Mouse (Mus musculus): Measurements from ENCODE around the gene Capn2. TPM values are rescaled to one million over a fixed set of nuclear protein-coding genes. Genes with fewer than 3 reads are reported as not detected.

The Capn2 gene
- total and polyA plus RNA-seq, 2 experiments from 2014 or later = 62.6 to 71.2 TPM

DNA sequence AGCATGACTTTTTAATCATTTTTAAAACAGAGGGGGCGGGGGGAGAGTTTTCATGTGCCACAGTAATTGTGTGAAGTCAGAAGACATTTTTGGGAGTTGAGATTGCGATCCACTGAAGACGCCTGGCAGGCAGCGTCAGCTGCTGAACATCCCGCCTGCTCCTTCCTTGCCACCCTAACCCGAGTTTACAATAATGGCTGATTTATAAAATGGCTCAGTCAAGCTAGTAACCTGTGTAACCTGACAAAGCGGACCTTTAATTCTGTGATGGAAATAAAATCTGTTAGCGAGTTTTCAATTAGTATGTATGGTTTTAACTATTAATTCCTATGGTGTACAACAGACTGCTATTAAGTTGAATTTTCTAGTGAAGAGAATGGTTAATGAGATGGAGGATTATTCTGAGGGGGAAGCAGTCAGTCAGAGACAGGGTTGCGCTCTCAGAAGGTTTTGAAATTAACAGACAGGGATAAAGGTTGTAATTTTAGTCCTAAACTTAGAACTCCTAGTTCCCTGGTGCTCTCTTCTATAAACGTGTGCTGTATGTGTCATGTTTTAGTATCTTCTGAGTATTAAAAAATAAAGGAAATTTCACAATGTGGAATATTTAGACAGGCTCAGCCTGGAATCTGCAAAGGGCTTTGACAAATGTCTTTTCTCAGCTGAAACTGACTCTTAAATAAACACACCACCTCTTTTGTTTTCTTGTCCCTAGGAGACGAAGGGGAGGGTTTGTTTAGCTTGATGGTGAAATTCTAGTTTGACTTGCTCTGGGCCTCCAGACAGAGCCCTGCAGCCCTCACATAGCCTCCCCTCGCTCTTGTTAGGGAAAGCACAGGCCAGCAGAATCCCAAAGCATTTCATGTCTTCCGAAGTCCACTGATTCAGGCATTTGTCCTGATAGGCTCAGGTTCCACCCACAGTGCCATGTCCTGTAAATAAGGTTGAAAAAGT is 56.8 kb downstream of the Capn2 start:
- Histone ChIP-seq H3K9ac (replicated peaks; ENCODE audit: low read depth, low read length) (no peak overlapping the region), H3K27me3 (ENCODE audit: control insufficient read depth, insufficient read depth, low read length) (no peaks in the 10 kb centered on the region), H3K4me2 (ENCODE audit: low read depth, low read length) (no peak overlapping the region), H3K4me3 (ENCODE audit: low read depth, low read length) (no peak overlapping the region), H3K9me3 (replicated peaks; ENCODE audit: control insufficient read depth, low read length) (no peaks in the 10 kb centered on the region), H3K4me1 (ENCODE audit: control insufficient read depth, insufficient read depth) (peaks cover 11% of the 10 kb centered on the region; the same call in 1 of the 2 replicates), H3K27ac (ENCODE audit: low read depth) (peak overlapping the region; percentile 60), H3K36me3 (replicated peaks; ENCODE audit: control insufficient read depth, insufficient read depth, low read length) (peaks cover 38% of the 10 kb centered on the region)
- TF ChIP-seq CTCF (IDR thresholded peaks at IDR 0.05; ENCODE audit: low read depth) (no peak), EP300 (IDR thresholded peaks at IDR 0.05; ENCODE audit: low read depth) (no peak)
- DNase-seq (ENCODE audit: low spot score) (no peak), ATAC-seq (ENCODE audit: insufficient read depth, low read depth) (no peak)
- 78% methylated on average over 13 of the region's 13 CpGs for WGBS

DNA sequence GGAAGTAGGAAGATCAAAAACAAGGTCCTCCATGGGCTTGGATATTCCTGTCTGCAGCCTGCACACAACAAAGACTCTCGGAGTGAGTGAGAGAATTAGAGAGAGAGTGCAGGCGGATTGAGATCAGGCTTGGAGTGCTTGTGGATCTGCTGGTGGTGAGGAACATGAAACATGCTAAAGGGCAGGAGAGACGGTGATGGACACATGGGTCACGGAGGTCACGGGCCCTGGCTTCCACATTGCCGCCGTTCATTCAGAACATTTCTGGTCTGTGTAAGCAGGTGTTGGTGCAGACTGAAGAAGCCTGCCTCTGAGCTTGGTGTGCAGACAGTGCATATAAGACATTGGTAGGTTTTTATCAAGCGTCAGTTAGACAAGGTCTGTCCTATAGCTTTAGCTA is 58.0 kb downstream of the Capn2 start:
- 83% methylated on average over 8 of the region's 8 CpGs for WGBS
- no peak for TF ChIP-seq EP300 (IDR thresholded peaks at IDR 0.05; ENCODE audit: low read depth)
- no peak for TF ChIP-seq CTCF (IDR thresholded peaks at IDR 0.05; ENCODE audit: low read depth)
- H3K9ac ChIP-seq (replicated peaks; ENCODE audit: low read depth, low read length) = no peak overlapping the region
- no peaks in the 10 kb centered on the region for H3K27me3 ChIP-seq (ENCODE audit: control insufficient read depth, insufficient read depth, low read length)
- ATAC-seq (ENCODE audit: insufficient read depth, low read depth) (no peak), DNase-seq (ENCODE audit: low spot score) (no peak)
- no peak overlapping the region for H3K4me3 ChIP-seq (ENCODE audit: low read depth, low read length)
- no peaks in the 10 kb centered on the region for H3K9me3 ChIP-seq (replicated peaks; ENCODE audit: control insufficient read depth, low read length)
- H3K36me3 ChIP-seq (replicated peaks; ENCODE audit: control insufficient read depth, insufficient read depth, low read length) = peaks cover 43% of the 10 kb centered on the region
- H3K4me2 ChIP-seq (ENCODE audit: low read depth, low read length) = no peak overlapping the region
- peaks cover 11% of the 10 kb centered on the region; the same call in 1 of the 2 replicates for H3K4me1 ChIP-seq (ENCODE audit: control insufficient read depth, insufficient read depth)
- H3K27ac ChIP-seq (ENCODE audit: low read depth) = no peak overlapping the region

DNA sequence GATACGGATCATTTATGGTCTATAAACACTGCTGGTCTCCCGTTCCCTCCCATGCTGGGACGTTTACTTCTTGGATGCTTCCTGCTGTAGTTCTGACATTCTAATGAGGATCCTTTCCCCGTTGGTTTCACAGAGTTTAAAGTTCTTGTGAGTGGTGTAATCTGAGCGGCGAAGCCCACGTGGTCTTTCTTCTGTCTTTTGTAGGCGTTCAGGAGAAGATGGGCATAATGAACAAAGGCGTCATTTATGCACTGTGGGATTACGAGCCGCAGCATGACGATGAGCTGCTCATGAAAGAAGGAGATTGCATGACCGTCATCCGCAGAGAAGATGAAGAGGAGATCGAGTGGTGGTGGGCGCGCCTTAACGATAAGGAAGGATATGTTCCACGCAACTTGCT is 58.9 kb downstream of the Capn2 start:
- 89% methylated on average over 19 of the region's 19 CpGs for WGBS
- TF ChIP-seq EP300 (IDR thresholded peaks at IDR 0.05; ENCODE audit: low read depth) (no peak), CTCF (IDR thresholded peaks at IDR 0.05; ENCODE audit: low read depth) (no peak)
- no peak overlapping the region for H3K4me3 ChIP-seq (ENCODE audit: low read depth, low read length)
- no peak overlapping the region for H3K9ac ChIP-seq (replicated peaks; ENCODE audit: low read depth, low read length)
- peaks cover 48% of the 10 kb centered on the region for H3K36me3 ChIP-seq (replicated peaks; ENCODE audit: control insufficient read depth, insufficient read depth, low read length)
- no peaks in the 10 kb centered on the region for H3K9me3 ChIP-seq (replicated peaks; ENCODE audit: control insufficient read depth, low read length)
- H3K27me3 ChIP-seq (ENCODE audit: control insufficient read depth, insufficient read depth, low read length) = no peaks in the 10 kb centered on the region
- peaks cover 11% of the 10 kb centered on the region; the same call in 1 of the 2 replicates for H3K4me1 ChIP-seq (ENCODE audit: control insufficient read depth, insufficient read depth)
- no peak overlapping the region for H3K27ac ChIP-seq (ENCODE audit: low read depth)
- H3K4me2 ChIP-seq (ENCODE audit: low read depth, low read length) = no peak overlapping the region
- DNase-seq (ENCODE audit: low spot score) = no peak
- no peak for ATAC-seq (ENCODE audit: insufficient read depth, low read depth)

DNA sequence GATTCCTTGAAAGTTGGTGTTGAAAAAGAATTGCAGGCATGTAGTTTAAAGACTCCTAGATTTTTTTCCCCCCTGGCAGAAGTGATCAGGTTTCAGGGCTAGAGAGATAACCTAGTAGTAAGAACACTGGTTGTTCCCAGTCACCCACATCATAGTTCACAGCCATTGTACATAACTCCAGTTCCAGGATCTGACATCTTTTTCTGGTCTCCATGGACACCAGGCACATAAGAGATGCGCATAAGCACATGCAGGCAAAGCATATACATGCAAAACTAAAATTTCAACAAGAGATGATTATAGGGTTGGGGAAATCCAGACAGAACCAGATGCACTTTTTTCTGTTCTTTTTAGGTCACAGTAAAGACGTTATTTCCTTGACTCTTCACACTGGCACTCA is 62.3 kb downstream of the Capn2 start:
- WGBS = 80% methylated on average over 2 of the region's 2 CpGs
- no peak overlapping the region for H3K27ac ChIP-seq (ENCODE audit: low read depth)

DNA sequence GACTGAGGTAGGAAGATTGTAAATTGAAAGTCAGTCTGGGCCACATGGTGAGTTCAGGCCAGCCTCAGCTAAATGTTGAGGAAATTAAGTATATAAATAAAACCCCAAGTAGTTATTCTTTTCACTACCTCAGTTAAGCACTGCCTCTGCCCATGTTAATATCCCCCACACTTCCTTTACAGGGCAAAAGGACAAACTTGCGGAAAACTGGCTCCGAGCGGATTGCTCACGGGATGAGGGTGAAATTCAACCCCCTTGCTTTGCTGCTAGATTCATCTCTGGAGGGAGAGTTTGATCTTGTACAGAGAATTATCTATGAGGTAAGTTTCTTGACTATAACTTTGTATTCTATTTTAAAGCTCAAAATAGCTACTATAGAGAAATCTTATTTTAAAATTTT is 64.9 kb downstream of the Capn2 start:
- H3K27ac ChIP-seq (ENCODE audit: low read depth) = no peak overlapping the region
- H3K27me3 ChIP-seq (ENCODE audit: control insufficient read depth, insufficient read depth, low read length) = no peaks in the 10 kb centered on the region
- no peak overlapping the region for H3K4me2 ChIP-seq (ENCODE audit: low read depth, low read length)
- DNase-seq (ENCODE audit: low spot score) (no peak), ATAC-seq (ENCODE audit: insufficient read depth, low read depth) (no peak)
- H3K9ac ChIP-seq (replicated peaks; ENCODE audit: low read depth, low read length) = no peak overlapping the region
- no peak overlapping the region for H3K4me3 ChIP-seq (ENCODE audit: low read depth, low read length)
- no peak for TF ChIP-seq EP300 (IDR thresholded peaks at IDR 0.05; ENCODE audit: low read depth)
- no peak for TF ChIP-seq CTCF (IDR thresholded peaks at IDR 0.05; ENCODE audit: low read depth)
- 75% methylated on average over 4 of the region's 4 CpGs for WGBS
- no peaks in the 10 kb centered on the region for H3K9me3 ChIP-seq (replicated peaks; ENCODE audit: control insufficient read depth, low read length)
- no peaks in the 10 kb centered on the region for H3K4me1 ChIP-seq (ENCODE audit: control insufficient read depth, insufficient read depth)
- peaks cover 58% of the 10 kb centered on the region for H3K36me3 ChIP-seq (replicated peaks; ENCODE audit: control insufficient read depth, insufficient read depth, low read length)

More for the DNA sequence above, 62.3 kb downstream of the Capn2 start:
- Histone ChIP-seq H3K9me3 (replicated peaks; ENCODE audit: control insufficient read depth, low read length) (no peaks in the 10 kb centered on the region), H3K4me3 (ENCODE audit: low read depth, low read length) (no peak overlapping the region), H3K4me1 (ENCODE audit: control insufficient read depth, insufficient read depth) (no peaks in the 10 kb centered on the region), H3K36me3 (replicated peaks; ENCODE audit: control insufficient read depth, insufficient read depth, low read length) (peaks cover 54% of the 10 kb centered on the region), H3K27me3 (ENCODE audit: control insufficient read depth, insufficient read depth, low read length) (no peaks in the 10 kb centered on the region), H3K4me2 (ENCODE audit: low read depth, low read length) (no peak overlapping the region), H3K9ac (replicated peaks; ENCODE audit: low read depth, low read length) (no peak overlapping the region)
- DNase-seq (ENCODE audit: low spot score) (no peak), ATAC-seq (ENCODE audit: insufficient read depth, low read depth) (no peak)
- TF ChIP-seq EP300 (IDR thresholded peaks at IDR 0.05; ENCODE audit: low read depth) = no peak
- no peak for TF ChIP-seq CTCF (IDR thresholded peaks at IDR 0.05; ENCODE audit: low read depth)
